In the genomic region with DNA sequence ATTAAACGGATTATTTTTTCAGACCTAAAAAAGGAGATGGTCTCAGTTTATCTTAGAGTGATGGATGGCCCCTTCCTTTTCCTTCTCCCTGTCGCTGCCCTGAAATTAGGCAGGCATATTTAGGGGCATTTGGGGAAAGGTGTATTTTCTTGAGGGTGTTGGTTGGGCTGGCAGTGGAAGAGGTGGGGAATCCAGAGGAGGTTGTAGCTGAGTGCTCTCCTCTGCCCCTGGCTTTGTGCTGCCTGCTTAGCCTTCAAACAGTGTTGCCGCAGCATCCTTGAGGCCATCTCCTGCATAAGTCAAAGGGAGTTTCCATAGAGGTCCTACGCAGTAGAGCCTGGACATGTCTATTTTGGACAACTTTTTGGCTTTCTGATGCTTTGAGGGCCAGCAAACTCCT, we compare ENCODE assay signal across 9 mouse cellular contexts. TPM values are rescaled to one million over a fixed set of nuclear protein-coding genes. Genes with fewer than 3 reads are reported as not detected.
A peak's percentile ranks its signal among the peaks of the same experiment; 100 is the strongest.
DNase-seq lines count a peak whose midpoint lies in the region; ATAC-seq and TF ChIP-seq lines count a peak whose summit lies in the region.
"Had no signal": no experiment of that assay in that cellular context is flagged by ENCODE, and none has a peak within 500 bp of the region (broad histone marks: within the 10 kb centered on the region; RNA-seq: fewer than 3 reads in every experiment).

No protein-coding gene starts in this region.

- H3K27ac ChIP-seq in forebrain, embryonic 13.5 days: peak overlapping the region; percentile 44; the same call in 1 of the 2 replicates
- no peak overlapping the region for H3K27ac ChIP-seq in forebrain, embryonic 11.5 days (ENCODE audit: low read depth, low read length)
- H3K27ac ChIP-seq in intestine, embryonic 15.5 days: 0 out of 2 replicates have a peak overlapping the region, but pooled peaks have one; percentile 22
- no peak overlapping the region for H3K27ac ChIP-seq in intestine, postnatal 0 days (ENCODE audit: low read depth, low read length)
- 0 out of 2 replicates have a peak overlapping the region, but pooled peaks have one; percentile 2 for H3K27ac ChIP-seq in brown adipose tissue, adult 24 weeks (replicated peaks; ENCODE audit: low read depth, low read length)
- peak overlapping the region; percentile 49; the same call in 1 of the 2 replicates for H3K27ac ChIP-seq in limb, embryonic 13.5 days

- no peak overlapping the region for H3K4me3 ChIP-seq in forebrain, embryonic 13.5 days
- no peak overlapping the region for H3K4me3 ChIP-seq in forebrain, embryonic 11.5 days (ENCODE audit: low read depth, low read length)
- H3K4me3 ChIP-seq in intestine, embryonic 15.5 days (replicated peaks): no peak overlapping the region
- no peak overlapping the region for H3K4me3 ChIP-seq in intestine, postnatal 0 days (ENCODE audit: low read depth, low read length)
- no peak overlapping the region for H3K4me3 ChIP-seq in brown adipose tissue, adult 24 weeks (ENCODE audit: insufficient read depth, low read depth, low read length)
- peak overlapping the region; percentile 7; the same call in 1 of the 2 replicates for H3K4me3 ChIP-seq in limb, embryonic 13.5 days

- H3K4me1 ChIP-seq in forebrain, embryonic 13.5 days: peaks cover 16% of the 10 kb centered on the region
- peaks cover 3% of the 10 kb centered on the region; the same call in 1 of the 2 replicates for H3K4me1 ChIP-seq in forebrain, embryonic 11.5 days (replicated peaks; ENCODE audit: control insufficient read depth, insufficient read depth, low read length)
- peaks cover 21% of the 10 kb centered on the region for H3K4me1 ChIP-seq in intestine, embryonic 15.5 days (replicated peaks)
- no peaks in the 10 kb centered on the region for H3K4me1 ChIP-seq in intestine, postnatal 0 days (replicated peaks; ENCODE audit: control insufficient read depth, insufficient read depth, low read length)
- H3K4me1 ChIP-seq in brown adipose tissue, adult 24 weeks (ENCODE audit: control insufficient read depth, insufficient read depth, insufficient read length, low read length): peaks cover 2% of the 10 kb centered on the region; the same call in 1 of the 2 replicates
- H3K4me1 ChIP-seq in limb, embryonic 13.5 days: peaks cover 38% of the 10 kb centered on the region

- 90% methylated on average over 4 of the region's 4 CpGs for WGBS in forebrain, embryonic 13.5 days
- WGBS in forebrain, embryonic 11.5 days: 81% methylated on average over 4 of the region's 4 CpGs
- WGBS in intestine, embryonic 15.5 days: 64% methylated on average over 4 of the region's 4 CpGs
- WGBS in intestine, postnatal 0 days: 74% methylated on average over 4 of the region's 4 CpGs
- WGBS in limb, embryonic 13.5 days: 79% methylated on average over 4 of the region's 4 CpGs

- DNase-seq in forebrain, embryonic 11.5 days (ENCODE audit: low spot score): no peak
- no peak for DNase-seq in left cerebral cortex, adult 9 months (ENCODE audit: low spot score in 2 of 2)
- no peak for DNase-seq in spleen, postnatal 10 days (ENCODE audit: low spot score in 2 of 2)

- H3K9me3 ChIP-seq in forebrain, embryonic 13.5 days (replicated peaks): no peaks in the 10 kb centered on the region
- no peaks in the 10 kb centered on the region for H3K9me3 ChIP-seq in forebrain, embryonic 11.5 days (ENCODE audit: control insufficient read depth, low read length)
- no peaks in the 10 kb centered on the region for H3K9me3 ChIP-seq in intestine, embryonic 15.5 days
- no peaks in the 10 kb centered on the region for H3K9me3 ChIP-seq in intestine, postnatal 0 days (ENCODE audit: control insufficient read depth)
- H3K9me3 ChIP-seq in limb, embryonic 13.5 days: no peaks in the 10 kb centered on the region

- H3K4me2 ChIP-seq in forebrain, embryonic 13.5 days: no peak overlapping the region
- no peak overlapping the region for H3K4me2 ChIP-seq in forebrain, embryonic 11.5 days (ENCODE audit: low read depth, low read length, severe bottlenecking)
- no peak overlapping the region for H3K4me2 ChIP-seq in intestine, embryonic 15.5 days (replicated peaks)
- no peak overlapping the region for H3K4me2 ChIP-seq in intestine, postnatal 0 days (replicated peaks; ENCODE audit: low read depth)
- peak overlapping the region; percentile 19; the same call in 1 of the 2 replicates for H3K4me2 ChIP-seq in limb, embryonic 13.5 days (replicated peaks)
- H3K4me2 ChIP-seq: lung, embryonic 14.5 days had no signal

- H3K27me3 ChIP-seq in forebrain, embryonic 13.5 days: peaks cover 5% of the 10 kb centered on the region; the same call in 1 of the 2 replicates
- H3K27me3 ChIP-seq in forebrain, embryonic 11.5 days (ENCODE audit: control insufficient read depth, insufficient read depth, low read length): no peaks in the 10 kb centered on the region
- H3K27me3 ChIP-seq in intestine, embryonic 15.5 days (replicated peaks): no peaks in the 10 kb centered on the region
- no peaks in the 10 kb centered on the region for H3K27me3 ChIP-seq in intestine, postnatal 0 days (replicated peaks; ENCODE audit: control insufficient read depth, insufficient read depth, low read length)
- no peaks in the 10 kb centered on the region for H3K27me3 ChIP-seq in limb, embryonic 13.5 days

- H3K9ac ChIP-seq in forebrain, embryonic 13.5 days: no peak overlapping the region
- no peak overlapping the region for H3K9ac ChIP-seq in forebrain, embryonic 11.5 days (ENCODE audit: low read length)
- no peak overlapping the region for H3K9ac ChIP-seq in intestine, embryonic 15.5 days
- no peak overlapping the region for H3K9ac ChIP-seq in intestine, postnatal 0 days (ENCODE audit: low read depth, low read length)
- 0 out of 2 replicates have a peak overlapping the region, but pooled peaks have one; percentile 20 for H3K9ac ChIP-seq in limb, embryonic 13.5 days
- H3K9ac ChIP-seq: lung, embryonic 14.5 days had no signal

- TF ChIP-seq CTCF in intestine, postnatal 0 days (IDR thresholded peaks at IDR 0.05; ENCODE audit: low read depth): no peak

- H3K36me3 ChIP-seq in forebrain, embryonic 13.5 days (ENCODE audit: poor library complexity, severe bottlenecking): peaks cover 18% of the 10 kb centered on the region
- H3K36me3 ChIP-seq in forebrain, embryonic 11.5 days (ENCODE audit: control insufficient read depth, insufficient read depth, low read length): no peaks in the 10 kb centered on the region
- peaks cover 26% of the 10 kb centered on the region for H3K36me3 ChIP-seq in intestine, embryonic 15.5 days
- H3K36me3 ChIP-seq in intestine, postnatal 0 days (ENCODE audit: control insufficient read depth, insufficient read depth): peaks cover 53% of the 10 kb centered on the region
- peaks cover 65% of the 10 kb centered on the region for H3K36me3 ChIP-seq in limb, embryonic 13.5 days

- ATAC-seq in forebrain, embryonic 13.5 days: no peak
- no peak for ATAC-seq in forebrain, embryonic 11.5 days (replicated peaks; ENCODE audit: low FRiP score)
- ATAC-seq in intestine, embryonic 15.5 days: no peak
- no peak for ATAC-seq in intestine, postnatal 0 days
- ATAC-seq in limb, embryonic 13.5 days (ENCODE audit: low FRiP score, low read depth): no peak

RNA-seq across cellular contexts. Expression of a gene that starts 9.9 kb away (rescaled TPM):
- 10.7 and 16.0 TPM in 2 replicates for polyA plus RNA-seq in forebrain, embryonic 13.5 days (2015; fragmentation: Nextera tagmentation; extraction: Ambion mirVana)
- 12.3 and 12.6 TPM in 2 replicates for polyA plus RNA-seq in forebrain, embryonic 11.5 days (2014; fragmentation: Nextera tagmentation; extraction: Ambion mirVana)
- polyA plus RNA-seq in intestine, embryonic 15.5 days (2015; fragmentation: Nextera tagmentation; extraction: Ambion mirVana): 11.7 and 12.0 TPM in 2 replicates
- polyA plus RNA-seq in intestine, postnatal 0 days (2015; fragmentation: Nextera tagmentation; extraction: Ambion mirVana): 12.4 and 13.0 TPM in 2 replicates
- polyA plus RNA-seq in brown adipose tissue, adult 24 weeks (2012; ENCODE audit: insufficient read depth, insufficient read length, missing spikeins): 10.9 and 11.5 TPM in 2 replicates
- polyA plus RNA-seq in limb, embryonic 13.5 days (2015; fragmentation: Nextera tagmentation; extraction: Ambion mirVana): 12.2 and 12.9 TPM in 2 replicates

RNA-seq across cellular contexts. Expression of a gene that starts 11.0 kb away (rescaled TPM):
- polyA plus RNA-seq in forebrain, embryonic 13.5 days (2015; fragmentation: Nextera tagmentation; extraction: Ambion mirVana): 241 and 243 TPM in 2 replicates
- polyA plus RNA-seq in forebrain, embryonic 11.5 days (2014; fragmentation: Nextera tagmentation; extraction: Ambion mirVana): 191 and 202 TPM in 2 replicates
- 194 and 203 TPM in 2 replicates for polyA plus RNA-seq in intestine, embryonic 15.5 days (2015; fragmentation: Nextera tagmentation; extraction: Ambion mirVana)
- 248 and 257 TPM in 2 replicates for polyA plus RNA-seq in intestine, postnatal 0 days (2015; fragmentation: Nextera tagmentation; extraction: Ambion mirVana)
- 297 and 417 TPM in 2 replicates for polyA plus RNA-seq in brown adipose tissue, adult 24 weeks (2012; ENCODE audit: insufficient read depth, insufficient read length, missing spikeins)
- polyA plus RNA-seq in limb, embryonic 13.5 days (2015; fragmentation: Nextera tagmentation; extraction: Ambion mirVana): 225 and 240 TPM in 2 replicates

RNA-seq across cellular contexts. Expression of a gene that starts 12.0 kb away (rescaled TPM):
- polyA plus RNA-seq in forebrain, embryonic 13.5 days (2015; fragmentation: Nextera tagmentation; extraction: Ambion mirVana): 127 and 130 TPM in 2 replicates
- polyA plus RNA-seq in forebrain, embryonic 11.5 days (2014; fragmentation: Nextera tagmentation; extraction: Ambion mirVana): 144 and 151 TPM in 2 replicates
- 708 and 725 TPM in 2 replicates for polyA plus RNA-seq in intestine, embryonic 15.5 days (2015; fragmentation: Nextera tagmentation; extraction: Ambion mirVana)
- polyA plus RNA-seq in intestine, postnatal 0 days (2015; fragmentation: Nextera tagmentation; extraction: Ambion mirVana): 939 and 945 TPM in 2 replicates
- polyA plus RNA-seq in brown adipose tissue, adult 24 weeks (2012; ENCODE audit: insufficient read depth, insufficient read length, missing spikeins): 59.5 and 73.6 TPM in 2 replicates
- 820 and 839 TPM in 2 replicates for polyA plus RNA-seq in limb, embryonic 13.5 days (2015; fragmentation: Nextera tagmentation; extraction: Ambion mirVana)

RNA-seq across cellular contexts. Expression of a gene that starts 20.8 kb away (rescaled TPM):
- 0.63 and 0.83 TPM in 2 replicates for polyA plus RNA-seq in forebrain, embryonic 13.5 days (2015; fragmentation: Nextera tagmentation; extraction: Ambion mirVana)
- 0.65 and 0.69 TPM in 2 replicates for polyA plus RNA-seq in forebrain, embryonic 11.5 days (2014; fragmentation: Nextera tagmentation; extraction: Ambion mirVana)
- 2.9 and 3.8 TPM in 2 replicates for polyA plus RNA-seq in intestine, embryonic 15.5 days (2015; fragmentation: Nextera tagmentation; extraction: Ambion mirVana)
- polyA plus RNA-seq in intestine, postnatal 0 days (2015; fragmentation: Nextera tagmentation; extraction: Ambion mirVana): 3.1 and 3.6 TPM in 2 replicates
- 23.2 and 28.5 TPM in 2 replicates for polyA plus RNA-seq in brown adipose tissue, adult 24 weeks (2012; ENCODE audit: insufficient read depth, insufficient read length, missing spikeins)
- 4.8 and 5.5 TPM in 2 replicates for polyA plus RNA-seq in limb, embryonic 13.5 days (2015; fragmentation: Nextera tagmentation; extraction: Ambion mirVana)

RNA-seq across cellular contexts. Expression of a gene that starts 21.3 kb away (rescaled TPM):
- polyA plus RNA-seq in forebrain, embryonic 13.5 days (2015; fragmentation: Nextera tagmentation; extraction: Ambion mirVana): 8.9 and 9.0 TPM in 2 replicates
- polyA plus RNA-seq in forebrain, embryonic 11.5 days (2014; fragmentation: Nextera tagmentation; extraction: Ambion mirVana): 10.5 and 11.7 TPM in 2 replicates
- 3.5 and 3.9 TPM in 2 replicates for polyA plus RNA-seq in intestine, embryonic 15.5 days (2015; fragmentation: Nextera tagmentation; extraction: Ambion mirVana)
- polyA plus RNA-seq in intestine, postnatal 0 days (2015; fragmentation: Nextera tagmentation; extraction: Ambion mirVana): 0.99 and 1.6 TPM in 2 replicates
- 1.0 and 1.3 TPM in 2 replicates for polyA plus RNA-seq in brown adipose tissue, adult 24 weeks (2012; ENCODE audit: insufficient read depth, insufficient read length, missing spikeins)
- polyA plus RNA-seq in limb, embryonic 13.5 days (2015; fragmentation: Nextera tagmentation; extraction: Ambion mirVana): 12.5 and 13.1 TPM in 2 replicates

Comparison
In these comparisons a context has a peak if more than half of its experiments do, and no peak if none do; other contexts are left out.
1. H3K27ac ChIP-seq: peak in forebrain, embryonic 13.5 days (single experiment), intestine, embryonic 15.5 days (single experiment), brown adipose tissue, adult 24 weeks (single experiment) and limb, embryonic 13.5 days (single experiment); none in forebrain, embryonic 11.5 days (single experiment) and intestine, postnatal 0 days (single experiment).